Mouse (Mus musculus): ENCODE data around the gene Pappa. TPM values are rescaled to one million over a fixed set of nuclear protein-coding genes. Genes with fewer than 3 reads are reported as not detected.

Pappa gene
- polyA plus RNA-seq, 2 experiments: 1.7 TPM

GRCm38 (mm10) chr4:65187716-65188115 is 63.7 kb downstream of the Pappa start:
- H3K27ac ChIP-seq (replicated peaks; ENCODE audit: low read depth, low read length): no peak overlapping the region
- WGBS: 81% methylated on average over 1 of the region's 1 CpGs

GRCm38 (mm10) chr4:65188921-65189485 is 65.0 kb downstream of the Pappa start:
- no peak overlapping the region for H3K9ac ChIP-seq (ENCODE audit: low read depth, low read length, severe bottlenecking)
- H3K9me3 ChIP-seq (ENCODE audit: control insufficient read depth, low read length): no peaks in the 10 kb centered on the region
- H3K36me3 ChIP-seq (ENCODE audit: control insufficient read depth, insufficient read depth, low read length): no peaks in the 10 kb centered on the region
- no peak overlapping the region for H3K27ac ChIP-seq (replicated peaks; ENCODE audit: low read depth, low read length)
- no peak overlapping the region for H3K4me2 ChIP-seq (replicated peaks; ENCODE audit: low read depth, low read length, severe bottlenecking)
- no peaks in the 10 kb centered on the region for H3K27me3 ChIP-seq (ENCODE audit: control insufficient read depth, insufficient read depth, low read length)
- no peak for DNase-seq (ENCODE audit: low spot score)
- TF ChIP-seq POLR2A (IDR thresholded peaks at IDR 0.05; ENCODE audit: borderline replicate concordance, extremely low read depth, insufficient read depth, insufficient read length): no peak
- no peaks in the 10 kb centered on the region for H3K4me1 ChIP-seq (ENCODE audit: control insufficient read depth, insufficient read depth, low read length)
- WGBS: 58% methylated on average over 6 of the region's 6 CpGs
- ATAC-seq (ENCODE audit: low FRiP score, low read depth): no peak
- H3K4me3 ChIP-seq (replicated peaks; ENCODE audit: low read length): no peak overlapping the region

More at GRCm38 (mm10) chr4:65187716-65188115, 63.7 kb downstream of the Pappa start:
- no peak overlapping the region for H3K9ac ChIP-seq (ENCODE audit: low read depth, low read length, severe bottlenecking)
- TF ChIP-seq POLR2A (IDR thresholded peaks at IDR 0.05; ENCODE audit: borderline replicate concordance, extremely low read depth, insufficient read depth, insufficient read length): no peak
- ATAC-seq (ENCODE audit: low FRiP score, low read depth): no peak
- no peak overlapping the region for H3K4me3 ChIP-seq (replicated peaks; ENCODE audit: low read length)
- H3K4me1 ChIP-seq (ENCODE audit: control insufficient read depth, insufficient read depth, low read length): no peaks in the 10 kb centered on the region
- no peaks in the 10 kb centered on the region for H3K9me3 ChIP-seq (ENCODE audit: control insufficient read depth, low read length)
- no peaks in the 10 kb centered on the region for H3K36me3 ChIP-seq (ENCODE audit: control insufficient read depth, insufficient read depth, low read length)
- H3K27me3 ChIP-seq (ENCODE audit: control insufficient read depth, insufficient read depth, low read length): no peaks in the 10 kb centered on the region
- DNase-seq (ENCODE audit: low spot score): no peak
- no peak overlapping the region for H3K4me2 ChIP-seq (replicated peaks; ENCODE audit: low read depth, low read length, severe bottlenecking)

GRCm38 (mm10) chr4:65192810-65193209 is 68.8 kb downstream of the Pappa start:
- DNase-seq (ENCODE audit: low spot score) (no peak), ATAC-seq (ENCODE audit: low FRiP score, low read depth) (no peak)
- no peaks in the 10 kb centered on the region for H3K9me3 ChIP-seq (ENCODE audit: control insufficient read depth, low read length)
- H3K27me3 ChIP-seq (ENCODE audit: control insufficient read depth, insufficient read depth, low read length): no peaks in the 10 kb centered on the region
- H3K36me3 ChIP-seq (ENCODE audit: control insufficient read depth, insufficient read depth, low read length): no peaks in the 10 kb centered on the region
- 19% methylated on average over 3 of the region's 3 CpGs for WGBS
- no peaks in the 10 kb centered on the region for H3K4me1 ChIP-seq (ENCODE audit: control insufficient read depth, insufficient read depth, low read length)
- TF ChIP-seq POLR2A (IDR thresholded peaks at IDR 0.05; ENCODE audit: borderline replicate concordance, extremely low read depth, insufficient read depth, insufficient read length): no peak
- H3K4me2 ChIP-seq (replicated peaks; ENCODE audit: low read depth, low read length, severe bottlenecking): no peak overlapping the region
- H3K9ac ChIP-seq (ENCODE audit: low read depth, low read length, severe bottlenecking): no peak overlapping the region
- no peak overlapping the region for H3K27ac ChIP-seq (replicated peaks; ENCODE audit: low read depth, low read length)
- no peak overlapping the region for H3K4me3 ChIP-seq (replicated peaks; ENCODE audit: low read length)

- no peak overlapping the region for H3K4me2 ChIP-seq (replicated peaks; ENCODE audit: low read depth, low read length, severe bottlenecking)
- no peaks in the 10 kb centered on the region for H3K36me3 ChIP-seq (ENCODE audit: control insufficient read depth, insufficient read depth, low read length)
- no peak overlapping the region for H3K4me3 ChIP-seq (replicated peaks; ENCODE audit: low read length)
- TF ChIP-seq POLR2A (IDR thresholded peaks at IDR 0.05; ENCODE audit: borderline replicate concordance, extremely low read depth, insufficient read depth, insufficient read length): no peak
- H3K9me3 ChIP-seq (ENCODE audit: control insufficient read depth, low read length): no peaks in the 10 kb centered on the region
- no peak overlapping the region for H3K9ac ChIP-seq (ENCODE audit: low read depth, low read length, severe bottlenecking)
- DNase-seq (ENCODE audit: low spot score): no peak
- H3K4me1 ChIP-seq (ENCODE audit: control insufficient read depth, insufficient read depth, low read length): no peaks in the 10 kb centered on the region
- H3K27ac ChIP-seq (replicated peaks; ENCODE audit: low read depth, low read length): no peak overlapping the region
- 83% methylated on average over 1 of the region's 1 CpGs for WGBS
- H3K27me3 ChIP-seq (ENCODE audit: control insufficient read depth, insufficient read depth, low read length): no peaks in the 10 kb centered on the region
- ATAC-seq (ENCODE audit: low FRiP score, low read depth): no peak
Observed at GRCm38 (mm10) chr4:65195971-65196370, 72.0 kb downstream of the Pappa start.

GRCm38 (mm10) chr4:65203666-65204065 is 79.7 kb downstream of the Pappa start:
- TF ChIP-seq POLR2A (IDR thresholded peaks at IDR 0.05; ENCODE audit: borderline replicate concordance, extremely low read depth, insufficient read depth, insufficient read length): no peak
- H3K27me3 ChIP-seq (ENCODE audit: control insufficient read depth, insufficient read depth, low read length): no peaks in the 10 kb centered on the region
- WGBS: 76% methylated on average over 5 of the region's 5 CpGs
- DNase-seq (ENCODE audit: low spot score): no peak
- H3K27ac ChIP-seq (replicated peaks; ENCODE audit: low read depth, low read length): no peak overlapping the region
- H3K36me3 ChIP-seq (ENCODE audit: control insufficient read depth, insufficient read depth, low read length): no peaks in the 10 kb centered on the region
- no peaks in the 10 kb centered on the region for H3K9me3 ChIP-seq (ENCODE audit: control insufficient read depth, low read length)
- no peak overlapping the region for H3K4me3 ChIP-seq (replicated peaks; ENCODE audit: low read length)
- no peak overlapping the region for H3K9ac ChIP-seq (ENCODE audit: low read depth, low read length, severe bottlenecking)
- no peak for ATAC-seq (ENCODE audit: low FRiP score, low read depth)
- no peak overlapping the region for H3K4me2 ChIP-seq (replicated peaks; ENCODE audit: low read depth, low read length, severe bottlenecking)
- no peaks in the 10 kb centered on the region for H3K4me1 ChIP-seq (ENCODE audit: control insufficient read depth, insufficient read depth, low read length)

- H3K4me2 ChIP-seq (replicated peaks; ENCODE audit: low read depth, low read length, severe bottlenecking): no peak overlapping the region
- H3K9ac ChIP-seq (ENCODE audit: low read depth, low read length, severe bottlenecking): no peak overlapping the region
- H3K9me3 ChIP-seq (ENCODE audit: control insufficient read depth, low read length): no peaks in the 10 kb centered on the region
- no peak for DNase-seq (ENCODE audit: low spot score)
- H3K27me3 ChIP-seq (ENCODE audit: control insufficient read depth, insufficient read depth, low read length): no peaks in the 10 kb centered on the region
- H3K36me3 ChIP-seq (ENCODE audit: control insufficient read depth, insufficient read depth, low read length): no peaks in the 10 kb centered on the region
- ATAC-seq (ENCODE audit: low FRiP score, low read depth): no peak
- no peak overlapping the region for H3K4me3 ChIP-seq (replicated peaks; ENCODE audit: low read length)
- no peak for TF ChIP-seq POLR2A (IDR thresholded peaks at IDR 0.05; ENCODE audit: borderline replicate concordance, extremely low read depth, insufficient read depth, insufficient read length)
- WGBS: 79% methylated on average over 2 of the region's 2 CpGs
- H3K27ac ChIP-seq (replicated peaks; ENCODE audit: low read depth, low read length): no peak overlapping the region
- no peaks in the 10 kb centered on the region for H3K4me1 ChIP-seq (ENCODE audit: control insufficient read depth, insufficient read depth, low read length)
Observed at GRCm38 (mm10) chr4:65205446-65205845, 81.5 kb downstream of the Pappa start.

All from limb, embryonic 14.5 days (tissue).